Mouse (Mus musculus): ENCODE data around the gene Aatf. TPM values are rescaled to one million over a fixed set of nuclear protein-coding genes. Genes with fewer than 3 reads are reported as not detected.
A peak's percentile ranks its signal among the peaks of the same experiment; 100 is the strongest.

Gene Aatf
- polyA plus RNA-seq, 1 experiment from 2014 or later: 55.3 TPM

DNA sequence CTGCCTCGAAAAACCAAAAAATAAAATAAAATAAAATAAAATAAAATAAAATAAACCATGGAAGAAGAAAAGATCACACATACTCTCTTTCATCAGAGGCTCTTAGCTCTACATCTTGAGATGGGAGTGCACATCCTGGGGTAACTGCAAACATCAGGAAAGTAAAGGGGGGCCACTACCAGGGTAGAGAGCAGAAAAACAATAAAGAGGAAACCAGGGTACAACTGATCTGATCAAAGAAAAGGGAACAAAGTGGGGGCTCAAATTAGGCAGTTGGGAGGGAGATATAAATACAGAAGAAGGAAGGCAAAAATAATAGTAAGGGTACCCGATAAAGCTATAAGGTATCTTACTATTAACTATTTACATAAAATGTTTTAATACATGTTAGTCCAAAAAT is 36.7 kb downstream of the Aatf start:
- no peaks in the 10 kb centered on the region for H3K36me3 ChIP-seq (ENCODE audit: control insufficient read depth, insufficient read depth, low read length)
- H3K9me3 ChIP-seq (replicated peaks; ENCODE audit: control insufficient read depth, low read length): no peaks in the 10 kb centered on the region
- H3K27me3 ChIP-seq (ENCODE audit: control insufficient read depth, insufficient read depth, low read length): no peaks in the 10 kb centered on the region
- H3K4me2 ChIP-seq (ENCODE audit: low read depth, low read length): no peak overlapping the region
- no peak overlapping the region for H3K4me3 ChIP-seq (replicated peaks; ENCODE audit: low read length)
- H3K27ac ChIP-seq (ENCODE audit: low read length): no peak overlapping the region
- H3K9ac ChIP-seq (ENCODE audit: low read length): no peak overlapping the region
- ATAC-seq (ENCODE audit: insufficient read depth, low FRiP score): no peak
- H3K4me1 ChIP-seq (ENCODE audit: control insufficient read depth, insufficient read depth, low read length): 0 out of 2 replicates have a peak, but pooled peaks cover 2% of the 10 kb centered on the region
- 92% methylated on average over 2 of the region's 2 CpGs for WGBS

GRCm38 (mm10) chr11:84475991-84476390 is 37.3 kb downstream of the Aatf start:
- Histone ChIP-seq H3K27ac (ENCODE audit: low read length) (no peak overlapping the region), H3K36me3 (ENCODE audit: control insufficient read depth, insufficient read depth, low read length) (no peaks in the 10 kb centered on the region), H3K4me2 (ENCODE audit: low read depth, low read length) (no peak overlapping the region), H3K4me3 (replicated peaks; ENCODE audit: low read length) (no peak overlapping the region), H3K4me1 (ENCODE audit: control insufficient read depth, insufficient read depth, low read length) (0 out of 2 replicates have a peak, but pooled peaks cover 2% of the 10 kb centered on the region), H3K27me3 (ENCODE audit: control insufficient read depth, insufficient read depth, low read length) (no peaks in the 10 kb centered on the region), H3K9me3 (replicated peaks; ENCODE audit: control insufficient read depth, low read length) (no peaks in the 10 kb centered on the region), H3K9ac (ENCODE audit: low read length) (no peak overlapping the region)
- WGBS: 93% methylated on average over 4 of the region's 4 CpGs
- no peak for ATAC-seq (ENCODE audit: insufficient read depth, low FRiP score)

- H3K27ac ChIP-seq (ENCODE audit: low read length): no peak overlapping the region
- no peaks in the 10 kb centered on the region for H3K27me3 ChIP-seq (ENCODE audit: control insufficient read depth, insufficient read depth, low read length)
- no peaks in the 10 kb centered on the region for H3K9me3 ChIP-seq (replicated peaks; ENCODE audit: control insufficient read depth, low read length)
- no peak overlapping the region for H3K9ac ChIP-seq (ENCODE audit: low read length)
- H3K4me1 ChIP-seq (ENCODE audit: control insufficient read depth, insufficient read depth, low read length): no peaks in the 10 kb centered on the region
- WGBS: 72% methylated on average over 4 of the region's 4 CpGs
- no peak for ATAC-seq (ENCODE audit: insufficient read depth, low FRiP score)
- H3K4me2 ChIP-seq (ENCODE audit: low read depth, low read length): no peak overlapping the region
- H3K36me3 ChIP-seq (ENCODE audit: control insufficient read depth, insufficient read depth, low read length): no peaks in the 10 kb centered on the region
- no peak overlapping the region for H3K4me3 ChIP-seq (replicated peaks; ENCODE audit: low read length)
Measured at GRCm38 (mm10) chr11:84473093-84473667, 40.1 kb downstream of the Aatf start.

DNA sequence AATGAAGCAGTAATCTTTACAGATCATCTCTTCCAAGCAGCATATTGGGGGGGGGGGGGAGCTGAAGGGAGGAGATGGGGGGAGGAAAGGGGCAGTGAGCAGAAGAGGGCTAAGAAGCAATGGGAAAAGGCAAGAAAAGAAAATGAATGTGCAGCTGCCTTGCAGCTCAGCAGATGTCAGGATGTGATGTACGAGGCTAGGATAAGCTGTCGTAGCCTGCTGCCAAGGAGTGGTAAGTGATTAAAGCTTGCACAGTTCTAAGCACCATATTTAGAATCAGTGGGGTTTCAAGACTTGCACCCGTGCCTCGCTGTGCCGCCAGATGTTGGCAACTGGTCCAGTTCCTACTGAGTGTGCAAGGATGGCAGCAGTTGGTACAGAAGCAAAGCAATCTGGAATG is 48.8 kb downstream of the Aatf start:
- Histone ChIP-seq H3K4me1 (ENCODE audit: control insufficient read depth, insufficient read depth, low read length) (no peaks in the 10 kb centered on the region), H3K27me3 (ENCODE audit: control insufficient read depth, insufficient read depth, low read length) (no peaks in the 10 kb centered on the region), H3K27ac (ENCODE audit: low read length) (no peak overlapping the region), H3K4me2 (ENCODE audit: low read depth, low read length) (no peak overlapping the region), H3K9ac (ENCODE audit: low read length) (no peak overlapping the region), H3K36me3 (ENCODE audit: control insufficient read depth, insufficient read depth, low read length) (peaks cover 3% of the 10 kb centered on the region; the same call in 1 of the 2 replicates), H3K4me3 (replicated peaks; ENCODE audit: low read length) (no peak overlapping the region), H3K9me3 (replicated peaks; ENCODE audit: control insufficient read depth, low read length) (no peaks in the 10 kb centered on the region)
- WGBS: 46% methylated on average over 5 of the region's 5 CpGs
- ATAC-seq (ENCODE audit: insufficient read depth, low FRiP score): no peak

DNA sequence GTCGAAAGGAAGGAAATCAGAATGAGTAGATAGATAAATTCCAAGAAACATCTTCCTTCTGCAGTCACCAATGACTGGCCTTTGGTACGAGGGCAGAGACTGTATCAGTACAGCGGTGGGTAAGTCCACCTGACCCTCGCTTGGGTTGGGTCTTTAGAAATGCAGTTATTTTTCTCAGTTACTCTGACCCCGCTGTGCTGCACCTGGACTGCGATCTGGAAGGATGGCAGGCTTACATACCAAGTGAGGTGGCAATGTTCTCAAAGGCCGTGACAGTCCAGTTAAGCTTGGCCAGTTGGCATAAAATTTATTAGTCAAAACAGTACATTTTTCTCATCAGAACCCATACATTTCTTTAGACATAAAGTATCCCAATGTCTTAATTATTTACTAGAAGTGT is 59.4 kb downstream of the Aatf start:
- Histone ChIP-seq H3K27me3 (ENCODE audit: control insufficient read depth, insufficient read depth, low read length) (no peaks in the 10 kb centered on the region), H3K27ac (ENCODE audit: low read length) (no peak overlapping the region), H3K4me2 (ENCODE audit: low read depth, low read length) (no peak overlapping the region), H3K9ac (ENCODE audit: low read length) (no peak overlapping the region), H3K4me1 (ENCODE audit: control insufficient read depth, insufficient read depth, low read length) (no peaks in the 10 kb centered on the region), H3K36me3 (ENCODE audit: control insufficient read depth, insufficient read depth, low read length) (no peaks in the 10 kb centered on the region), H3K9me3 (replicated peaks; ENCODE audit: control insufficient read depth, low read length) (no peaks in the 10 kb centered on the region), H3K4me3 (replicated peaks; ENCODE audit: low read length) (no peak overlapping the region)
- no peak for ATAC-seq (ENCODE audit: insufficient read depth, low FRiP score)
- 92% methylated on average over 7 of the region's 7 CpGs for WGBS

GRCm38 (mm10) chr11:84442554-84443331 is 70.6 kb downstream of the Aatf start:
- Histone ChIP-seq H3K36me3 (ENCODE audit: control insufficient read depth, insufficient read depth, low read length) (no peaks in the 10 kb centered on the region; the same call in 1 of the 2 replicates), H3K27me3 (ENCODE audit: control insufficient read depth, insufficient read depth, low read length) (no peaks in the 10 kb centered on the region), H3K9ac (ENCODE audit: low read length) (no peak overlapping the region), H3K4me1 (ENCODE audit: control insufficient read depth, insufficient read depth, low read length) (no peaks in the 10 kb centered on the region), H3K27ac (ENCODE audit: low read length) (no peak overlapping the region), H3K9me3 (replicated peaks; ENCODE audit: control insufficient read depth, low read length) (no peaks in the 10 kb centered on the region), H3K4me3 (replicated peaks; ENCODE audit: low read length) (no peak overlapping the region), H3K4me2 (ENCODE audit: low read depth, low read length) (no peak overlapping the region)
- ATAC-seq (ENCODE audit: insufficient read depth, low FRiP score): peak; percentile 72; the same call in 1 of the 2 replicates
- 78% methylated on average over 4 of the region's 4 CpGs for WGBS

DNA sequence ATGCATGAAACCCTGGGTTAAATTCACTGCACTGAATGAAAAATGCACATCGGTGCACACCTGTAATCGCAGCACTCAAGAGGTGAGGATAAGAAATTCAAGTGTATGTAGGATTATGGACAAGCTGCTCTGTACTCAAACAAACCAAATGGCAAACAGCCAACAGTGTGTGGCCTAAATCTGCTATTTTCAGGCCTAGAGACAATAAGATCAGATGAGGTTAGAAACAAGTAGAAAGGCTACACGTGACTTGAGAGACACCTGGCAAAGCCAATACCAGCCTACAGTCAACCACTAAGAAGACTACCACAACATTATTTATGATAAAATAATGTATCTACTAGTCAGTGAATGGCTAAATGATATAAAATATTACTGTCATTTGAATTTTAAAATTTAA is 72.9 kb downstream of the Aatf start:
- no peak overlapping the region for H3K9ac ChIP-seq (ENCODE audit: low read length)
- ATAC-seq (ENCODE audit: insufficient read depth, low FRiP score): no peak
- 78% methylated on average over 3 of the region's 3 CpGs for WGBS
- no peak overlapping the region for H3K27ac ChIP-seq (ENCODE audit: low read length)
- H3K4me1 ChIP-seq (ENCODE audit: control insufficient read depth, insufficient read depth, low read length): no peaks in the 10 kb centered on the region
- H3K4me3 ChIP-seq (replicated peaks; ENCODE audit: low read length): no peak overlapping the region
- no peaks in the 10 kb centered on the region for H3K27me3 ChIP-seq (ENCODE audit: control insufficient read depth, insufficient read depth, low read length)
- H3K9me3 ChIP-seq (replicated peaks; ENCODE audit: control insufficient read depth, low read length): no peaks in the 10 kb centered on the region
- no peak overlapping the region for H3K4me2 ChIP-seq (ENCODE audit: low read depth, low read length)
- no peaks in the 10 kb centered on the region; the same call in 1 of the 2 replicates for H3K36me3 ChIP-seq (ENCODE audit: control insufficient read depth, insufficient read depth, low read length)

DNA sequence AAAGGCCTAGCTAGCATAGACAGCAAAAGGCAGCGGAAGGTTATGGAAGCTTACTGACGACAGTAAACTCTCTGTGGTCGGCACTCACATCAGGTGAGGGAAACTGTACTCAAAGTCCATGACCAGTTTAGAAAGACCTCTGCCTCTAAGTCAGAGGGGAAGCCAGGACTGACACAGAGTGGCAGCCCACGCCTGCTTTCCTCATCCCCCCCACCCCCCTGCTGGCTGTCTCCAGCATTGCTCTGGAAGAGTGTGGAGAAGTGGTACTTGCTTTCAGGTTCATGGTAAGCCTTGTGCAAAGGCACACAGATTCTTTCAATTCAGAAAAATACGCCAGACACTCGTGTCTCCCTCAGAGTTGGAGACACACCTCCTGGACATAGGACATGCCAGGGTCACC is 78.4 kb downstream of the Aatf start:
- Histone ChIP-seq H3K9ac (ENCODE audit: low read length) (no peak overlapping the region), H3K27me3 (ENCODE audit: control insufficient read depth, insufficient read depth, low read length) (no peaks in the 10 kb centered on the region), H3K36me3 (ENCODE audit: control insufficient read depth, insufficient read depth, low read length) (no peaks in the 10 kb centered on the region), H3K4me3 (replicated peaks; ENCODE audit: low read length) (no peak overlapping the region), H3K4me2 (ENCODE audit: low read depth, low read length) (no peak overlapping the region), H3K9me3 (replicated peaks; ENCODE audit: control insufficient read depth, low read length) (no peaks in the 10 kb centered on the region), H3K4me1 (ENCODE audit: control insufficient read depth, insufficient read depth, low read length) (0 out of 2 replicates have a peak, but pooled peaks cover 7% of the 10 kb centered on the region), H3K27ac (ENCODE audit: low read length) (no peak overlapping the region)
- ATAC-seq (ENCODE audit: insufficient read depth, low FRiP score): no peak
- WGBS: 71% methylated on average over 6 of the region's 6 CpGs

GRCm38 (mm10) chr11:84430336-84430735 is 83.0 kb downstream of the Aatf start:
- H3K27me3 ChIP-seq (ENCODE audit: control insufficient read depth, insufficient read depth, low read length): no peaks in the 10 kb centered on the region
- no peak for ATAC-seq (ENCODE audit: insufficient read depth, low FRiP score)
- H3K36me3 ChIP-seq (ENCODE audit: control insufficient read depth, insufficient read depth, low read length): no peaks in the 10 kb centered on the region
- no peak overlapping the region for H3K4me3 ChIP-seq (replicated peaks; ENCODE audit: low read length)
- 0 out of 2 replicates have a peak, but pooled peaks cover 8% of the 10 kb centered on the region for H3K4me1 ChIP-seq (ENCODE audit: control insufficient read depth, insufficient read depth, low read length)
- no peak overlapping the region for H3K9ac ChIP-seq (ENCODE audit: low read length)
- no peak overlapping the region for H3K27ac ChIP-seq (ENCODE audit: low read length)
- no peak overlapping the region for H3K4me2 ChIP-seq (ENCODE audit: low read depth, low read length)
- 56% methylated on average over 4 of the region's 4 CpGs for WGBS
- no peaks in the 10 kb centered on the region for H3K9me3 ChIP-seq (replicated peaks; ENCODE audit: control insufficient read depth, low read length)

All from stomach, embryonic 16.5 days (tissue).